Mouse (Mus musculus) neutrophil, adult 83 days (primary cell): ENCODE results near the gene Milr1. TPM values are rescaled to one million over a fixed set of nuclear protein-coding genes. Genes with fewer than 3 reads are reported as not detected.

Source experiments
- total RNA-seq, 2 experiments: library from RNA; stranded (reverse); gene quantifications; one replicate each; pipeline ENCODE4 v1.2.4; 2023

Gene Milr1
- total RNA-seq = 100 to 1,000 TPM in 1 of 2 experiments, 10 to 100 TPM in 1; 97.5 to 106 TPM

DNA sequence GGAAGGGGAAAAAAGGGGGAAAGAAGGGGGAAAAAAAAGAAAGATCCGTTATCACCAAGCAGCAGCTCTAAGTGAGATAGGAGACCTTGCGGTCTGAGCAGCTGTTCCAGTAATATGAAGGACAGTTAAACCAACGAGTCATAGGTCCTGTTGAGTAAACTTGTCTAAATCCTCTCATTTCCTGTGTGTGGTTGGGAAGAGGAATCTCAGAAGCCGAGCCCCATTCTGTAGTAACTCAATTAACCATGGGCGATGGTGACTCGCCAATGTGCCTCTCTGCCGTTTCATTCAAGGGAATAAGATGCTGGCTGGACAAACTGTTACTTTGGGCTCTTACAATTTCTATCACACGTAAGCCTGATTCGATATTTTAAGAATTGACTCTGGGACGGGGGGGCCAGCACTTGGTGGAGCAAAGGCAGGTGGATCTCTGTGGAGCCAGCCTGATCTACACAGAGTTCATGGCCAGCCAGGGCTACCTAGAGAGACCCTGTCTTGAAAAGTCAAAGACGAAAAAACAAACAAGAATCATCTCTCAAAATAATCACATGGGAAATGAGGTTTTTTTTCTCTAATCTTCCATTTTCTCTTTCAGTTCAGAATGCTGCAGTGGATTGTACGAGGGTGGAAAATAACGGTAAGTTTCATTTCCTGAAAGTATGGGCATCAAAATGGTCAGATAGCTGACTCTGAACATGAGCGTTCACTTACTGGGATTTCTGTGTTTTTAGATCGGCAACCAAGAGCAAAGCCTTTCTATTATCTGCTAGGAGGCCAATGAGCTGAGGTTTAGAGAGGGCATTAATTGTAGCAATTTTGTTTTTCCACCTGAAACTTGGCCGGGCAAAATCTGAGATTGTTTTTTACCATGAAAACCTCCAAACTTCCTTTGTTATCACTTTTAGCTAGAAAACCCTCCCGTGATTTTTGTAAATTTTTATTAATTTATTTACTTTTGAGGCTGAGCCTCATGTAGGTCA is at the start of gene Milr1:
Gene Milr1, plus strand, starts transcription at position 188 of the 980 bp plus-strand sequence.

DNA sequence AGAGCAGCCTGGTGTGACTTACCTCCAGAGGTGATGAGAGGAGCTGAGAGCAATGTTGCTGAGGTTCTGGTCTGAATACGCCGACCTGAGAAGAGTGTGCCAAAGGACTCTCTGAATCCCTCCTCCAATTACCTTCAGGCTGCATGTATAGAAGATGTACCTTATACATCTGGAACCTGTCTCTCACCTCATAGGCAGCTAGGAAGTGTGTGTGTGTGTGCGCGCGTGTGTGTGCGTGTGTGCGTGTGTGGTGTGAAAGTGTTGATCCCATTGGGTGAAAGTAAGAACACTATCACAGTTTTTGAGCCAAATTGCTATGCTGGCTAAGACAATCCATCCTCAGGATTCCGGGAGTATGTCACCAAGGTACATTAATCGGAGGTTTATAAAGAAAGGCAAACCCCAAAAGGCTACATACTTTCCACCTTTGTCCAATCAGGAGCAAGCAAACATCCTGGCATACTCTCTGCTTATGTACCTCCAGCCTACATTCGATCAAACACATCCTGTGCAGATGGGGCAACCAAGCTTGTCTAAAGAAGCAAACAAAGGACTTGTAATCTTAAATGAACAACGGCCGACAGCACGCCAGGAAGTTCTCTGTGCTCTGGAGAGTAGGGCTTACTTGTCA is 790 bp upstream of the Milr1 start, which contains the start of gene Pecam1:
Gene Pecam1, minus strand, starts transcription at position 508 of the 631 bp plus-strand sequence.

DNA sequence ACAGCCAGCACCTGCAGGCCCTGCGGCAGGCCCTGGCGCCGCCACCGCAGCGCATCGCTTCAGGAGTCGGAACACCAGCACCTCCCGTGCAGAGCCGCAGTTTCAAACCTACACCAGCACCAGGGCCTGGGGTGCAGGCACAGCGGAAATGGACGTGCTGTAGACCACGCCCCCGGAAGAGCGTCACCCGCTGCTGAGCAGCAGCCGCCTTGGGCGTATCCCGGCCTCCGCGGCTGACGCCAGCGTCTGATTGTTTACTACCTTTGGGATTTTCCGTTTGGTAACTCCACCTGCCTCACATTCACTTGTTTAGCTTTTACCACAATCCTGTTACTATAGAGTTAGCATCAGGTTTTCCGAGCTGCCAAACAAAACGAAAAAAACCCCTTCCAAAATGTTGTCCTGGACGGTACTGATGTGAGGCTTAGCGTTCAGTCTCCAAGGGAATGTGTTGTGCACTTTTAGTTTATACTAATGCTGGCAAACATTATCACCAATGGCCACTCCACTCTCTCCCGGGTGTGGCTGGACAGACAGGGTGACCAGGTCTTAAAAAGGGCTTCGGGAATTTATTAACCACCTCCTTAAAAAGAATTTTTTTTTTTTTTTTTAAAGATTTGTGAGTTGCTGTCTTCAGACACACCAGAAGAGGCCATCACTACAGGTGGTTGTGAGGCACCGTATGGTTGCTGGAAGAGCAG is 28.5 kb downstream of the Milr1 start, which contains the start of gene Polg2:
Gene Polg2, minus strand, starts transcription at position 150 of the 701 bp plus-strand sequence.

DNA sequence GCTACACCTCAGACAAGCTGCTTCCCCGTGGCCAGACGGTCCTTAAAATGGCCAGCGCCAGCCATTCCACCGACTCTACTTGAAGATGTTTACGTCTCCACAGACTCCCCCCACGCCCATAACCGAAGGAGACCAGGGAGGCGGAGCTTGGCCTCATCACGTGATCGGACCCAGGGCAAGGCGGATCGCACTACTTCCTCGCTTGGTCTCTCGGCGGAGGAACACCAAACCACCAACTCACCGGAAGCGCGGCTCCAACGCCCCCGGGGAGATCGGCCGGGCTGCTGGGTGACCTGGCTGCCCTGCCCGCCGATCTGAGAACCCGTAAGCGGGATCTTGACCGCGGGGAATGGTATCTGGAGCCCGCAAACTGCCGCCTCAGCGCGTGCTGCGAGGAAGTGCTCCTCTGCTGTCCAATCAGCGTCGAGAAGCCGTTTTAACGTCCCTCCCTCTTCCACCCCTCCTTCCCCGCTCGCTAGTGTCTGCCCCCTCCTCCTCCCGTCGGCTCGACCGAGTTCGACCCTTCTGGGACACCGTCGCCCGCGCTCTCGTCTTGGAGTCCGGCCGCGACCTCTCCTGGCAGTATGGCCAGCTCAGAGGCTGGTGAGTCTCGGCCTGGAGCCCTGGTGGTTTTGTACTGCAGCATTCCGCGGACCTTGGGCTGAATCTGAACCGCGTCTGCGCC is 37.9 kb downstream of the Milr1 start, which contains the start of the genes Ddx5 and Cep95:
Gene Ddx5, minus strand, starts transcription at position 411 of the 685 bp plus-strand sequence.
Gene Cep95, plus strand, starts transcription at position 478 of the 685 bp plus-strand sequence.

Other genes starting within 250 kb of the Milr1 start
- gene Tex2, start 137.8 kb upstream of the Milr1 start, total RNA-seq = 10 to 100 TPM; 39.3 to 44.2 TPM
- 1 to 10 TPM; 8.9 to 9.5 TPM for gene Pecam1, start 598 bp upstream of the Milr1 start, total RNA-seq
- gene Polg2, start 28.3 kb downstream of the Milr1 start, total RNA-seq = 10 to 100 TPM; 23.9 to 42.3 TPM
- 1,000 to 10,000 TPM; 1,714 to 1,967 TPM for gene Ddx5, start 38.0 kb downstream of the Milr1 start, total RNA-seq
- gene Cep95, start 38.0 kb downstream of the Milr1 start, total RNA-seq = 10 to 100 TPM; 16.8 to 18.4 TPM
- gene Smurf2, start 169.5 kb downstream of the Milr1 start, total RNA-seq = 10 to 100 TPM; 29.0 to 35.0 TPM
- gene Kpna2, start 248.3 kb downstream of the Milr1 start, total RNA-seq = 100 to 1,000 TPM; 134 to 140 TPM